Mouse (Mus musculus) heart, adult 2 months (tissue): ENCODE measurements at regions not wholly inside any gene's neighbourhood (a gene's known extent, or its start where the extent isn't known, plus 50 kb on each side); places are given as distances from the start of the nearest gene placed in this dataset.

Experiments
- DNase-seq, 2 experiments: peaks; one replicate each; pipeline ENCODE4 v3.0.0; 2021
- H3K27ac ChIP-seq: fragments of 200-600 bp; 2 replicates; pipeline ENCODE4 v1.8.1; 2022
- H3K27me3 ChIP-seq: fragments of 200-500 bp; 2 replicates; pipeline ENCODE4 v1.6.1; 2012; ENCODE audit warnings: mild to moderate bottlenecking, low read length, inconsistent platforms, mixed read lengths; ENCODE audit not compliant: control insufficient read depth, insufficient read depth
- H3K36me3 ChIP-seq: fragments of 200-500 bp; 2 replicates; pipeline ENCODE4 v1.6.1; 2012; ENCODE audit warnings: low read length, inconsistent platforms; ENCODE audit not compliant: control insufficient read depth, insufficient read depth
- H3K4me1 ChIP-seq: fragments of 200-500 bp; 2 replicates; pipeline ENCODE4 v1.6.1; 2011; ENCODE audit warnings: low read length; ENCODE audit not compliant: control insufficient read depth, insufficient read depth
- H3K4me3 ChIP-seq: fragments of 200-600 bp; 2 replicates; pipeline ENCODE4 v1.8.1; 2022
- H3K79me2 ChIP-seq: fragments of 200-500 bp; replicated peaks from 2 replicates; pipeline ENCODE4 v1.6.1; 2012; ENCODE audit warnings: mild to moderate bottlenecking, inconsistent platforms, low read length, moderate library complexity, mixed read lengths; ENCODE audit not compliant: control insufficient read depth, insufficient read depth
- H3K9ac ChIP-seq: fragments of 200-500 bp; 2 replicates; pipeline ENCODE4 v1.6.1; 2012; ENCODE audit warnings: low read depth, mild to moderate bottlenecking, control low read depth, inconsistent platforms, low read length, mixed read lengths
- CTCF ChIP-seq: fragments of 200-600 bp; IDR thresholded peaks from 2 replicates; pipeline ENCODE4 v1.8.1; 2022; ENCODE audit warnings: antibody characterized with exemption, mild to moderate bottlenecking, moderate library complexity
- EP300 ChIP-seq: fragments of 200-500 bp; IDR thresholded peaks from 2 replicates; pipeline ENCODE4 v1.6.1; 2011; ENCODE audit warnings: low read depth, low read length, control low read depth; ENCODE audit not compliant: insufficient read depth
- POLR2A ChIP-seq: fragments of 200-500 bp; IDR thresholded peaks from 2 replicates; pipeline ENCODE4 v1.6.1; 2011; ENCODE audit warnings: mild to moderate bottlenecking, low read depth, low read length, control low read depth; ENCODE audit not compliant: insufficient read depth
- WGBS: fragments of 180-500 bp; shearing (Covaris S2); methylation state at CpG from one replicate; pipeline ENCODE4 v1.1.7; 2018; 5-methylcytosine and 5-hydroxymethylcytosine counted together
- intact Hi-C: fragments of 180-260 bp; cut with DNase I; formaldehyde crosslinking; loops from one replicate; pipeline ENCODE4 v1.15.1; 2025

- H3K4me1 ChIP-seq = no peaks in the 10 kb centered on the region
- intact Hi-C loops = no loop called here
Observed at GRCm38 (mm10) chr13:115989091-115989490, 320.4 kb downstream of the Isl1 start.

DNA sequence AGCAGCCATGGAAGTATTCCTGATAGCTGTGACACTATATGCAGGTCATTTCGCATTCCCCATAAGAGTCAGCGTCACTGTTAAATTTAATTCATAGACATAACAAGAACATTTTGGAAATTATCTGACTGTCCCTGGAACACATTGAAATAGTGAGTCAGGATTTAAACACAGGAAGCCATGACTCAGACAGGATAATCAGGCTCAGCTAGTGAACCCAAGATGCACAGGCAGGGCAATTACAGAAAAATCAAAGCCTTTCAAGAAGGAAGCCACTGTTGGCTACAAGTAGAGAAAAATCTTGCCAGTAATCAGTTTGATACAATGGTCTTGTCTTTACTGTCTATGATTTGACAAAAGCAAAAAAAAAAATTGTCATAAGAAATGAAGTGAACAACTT is 323.2 kb downstream of the Isl1 start:
- Histone ChIP-seq H3K4me1 (no peaks in the 10 kb centered on the region), H3K27ac (no peak overlapping the region), H3K36me3 (no peaks in the 10 kb centered on the region), H3K27me3 (no peaks in the 10 kb centered on the region), H3K4me3 (no peak overlapping the region), H3K9ac (no peak overlapping the region), H3K79me2 (no peaks in the 10 kb centered on the region)
- 80% methylated on average over 2 of the region's 2 CpGs for WGBS
- TF ChIP-seq CTCF (no peak), EP300 (no peak), POLR2A (no peak)
- DNase-seq = no peak
- intact Hi-C loops = no loop called here

More at GRCm38 (mm10) chr13:115989091-115989490, 320.4 kb downstream of the Isl1 start:
- no peaks in the 10 kb centered on the region for H3K79me2 ChIP-seq
- TF ChIP-seq POLR2A (no peak), CTCF (no peak), EP300 (no peak)
- H3K27ac ChIP-seq = no peak overlapping the region
- H3K36me3 ChIP-seq = no peaks in the 10 kb centered on the region
- no peak overlapping the region for H3K9ac ChIP-seq
- no peak overlapping the region for H3K4me3 ChIP-seq
- no peaks in the 10 kb centered on the region for H3K27me3 ChIP-seq
- DNase-seq = no peak

GRCm38 (mm10) chr13:115985715-115986114 is 323.8 kb downstream of the Isl1 start:
- no peaks in the 10 kb centered on the region for H3K4me1 ChIP-seq
- no peaks in the 10 kb centered on the region for H3K36me3 ChIP-seq
- no peak overlapping the region for H3K27ac ChIP-seq
- no peak overlapping the region for H3K4me3 ChIP-seq
- no peaks in the 10 kb centered on the region for H3K79me2 ChIP-seq
- TF ChIP-seq EP300 (no peak), POLR2A (no peak), CTCF (no peak)
- no peak overlapping the region for H3K9ac ChIP-seq
- H3K27me3 ChIP-seq = no peaks in the 10 kb centered on the region
- 80% methylated on average over 3 of the region's 3 CpGs for WGBS
- intact Hi-C loops = no loop called here
- no peak for DNase-seq

DNA sequence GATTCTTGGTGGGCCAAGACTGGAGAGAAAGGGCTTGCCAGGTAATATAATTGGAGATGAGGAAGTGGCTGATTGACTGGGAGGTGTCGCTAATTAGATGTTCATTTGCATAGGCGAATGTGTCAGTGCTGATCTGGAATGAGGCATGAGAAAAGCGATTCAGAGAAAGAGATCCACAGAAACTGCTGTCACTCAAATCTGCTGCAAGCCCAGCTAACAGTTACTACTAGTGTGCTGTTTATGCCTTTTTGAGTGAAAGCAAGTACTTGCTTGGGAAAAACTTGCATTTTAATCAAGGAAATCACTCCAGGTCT is 331.6 kb downstream of the Isl1 start:
- WGBS = 36% methylated on average over 3 of the region's 3 CpGs
- H3K4me1 ChIP-seq = no peaks in the 10 kb centered on the region
- no peak overlapping the region for H3K9ac ChIP-seq
- intact Hi-C loops = no loop called here
- H3K27ac ChIP-seq = no peak overlapping the region
- no peaks in the 10 kb centered on the region for H3K79me2 ChIP-seq
- no peaks in the 10 kb centered on the region for H3K27me3 ChIP-seq
- DNase-seq = no peak
- H3K4me3 ChIP-seq = no peak overlapping the region
- no peaks in the 10 kb centered on the region for H3K36me3 ChIP-seq
- no peak for TF ChIP-seq EP300
- no peak for TF ChIP-seq CTCF
- no peak for TF ChIP-seq POLR2A

DNA sequence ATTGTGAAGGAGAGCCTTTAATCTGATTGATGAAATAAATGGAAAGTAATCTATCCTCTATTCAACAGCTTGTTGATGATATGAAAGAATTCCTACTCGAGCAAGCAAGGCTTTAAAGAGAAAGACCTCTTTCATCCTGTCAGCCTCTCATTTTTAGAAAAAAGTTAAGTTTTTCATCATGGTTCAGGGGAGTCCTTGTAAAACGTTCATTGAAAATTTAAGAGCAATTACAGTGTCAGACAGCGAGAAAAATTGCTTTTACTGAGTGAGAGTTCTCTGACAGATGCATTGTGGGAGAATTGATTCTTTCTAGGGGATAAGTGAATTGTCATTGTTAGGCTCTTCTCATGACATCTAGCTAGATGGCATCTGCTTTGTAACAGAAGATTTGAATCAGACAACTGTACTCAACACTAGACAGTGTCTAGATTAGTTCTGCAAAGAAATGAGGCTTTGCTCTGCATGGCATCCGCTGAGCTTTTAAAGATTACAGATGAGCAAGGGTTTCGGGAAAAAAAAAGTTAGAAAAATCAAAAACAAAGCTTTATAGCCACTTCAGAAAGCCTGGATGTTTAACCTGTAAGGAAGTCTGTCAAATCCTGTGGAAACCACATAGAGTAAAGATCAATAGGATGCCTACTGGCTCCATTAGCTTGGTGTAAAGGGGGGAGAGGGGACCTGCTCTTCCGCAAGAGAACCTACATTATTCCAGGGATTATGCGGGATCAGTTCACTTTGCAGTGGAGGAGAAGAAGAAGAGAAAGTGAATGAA is 332.2 kb downstream of the Isl1 start:
- Histone ChIP-seq H3K4me1 (no peaks in the 10 kb centered on the region), H3K9ac (no peak overlapping the region), H3K27me3 (no peaks in the 10 kb centered on the region), H3K36me3 (no peaks in the 10 kb centered on the region), H3K4me3 (no peak overlapping the region), H3K79me2 (no peaks in the 10 kb centered on the region), H3K27ac (no peak overlapping the region)
- no peak for DNase-seq
- intact Hi-C loops = no loop called here
- 50% methylated on average over 7 of the region's 7 CpGs for whole genome bisulfite sequencing
- TF ChIP-seq POLR2A = no peak
- no peak for TF ChIP-seq EP300
- no peak for TF ChIP-seq CTCF
